Mouse (Mus musculus) left cerebral cortex, postnatal 36 days (tissue): ENCODE data around the gene Lif. TPM values are rescaled to one million over a fixed set of nuclear protein-coding genes. Genes with fewer than 3 reads are reported as not detected.

Experiments
- DNase-seq, 2 experiments: peaks; one replicate each; pipeline ENCODE4 v3.0.0; 2021 to 2022; ENCODE audit warnings: low spot score in 2 of 2, mixed read lengths in 1 of 2
- intact Hi-C: fragments of 180-260 bp; cut with DNase I; formaldehyde crosslinking; loops from one replicate; pipeline ENCODE4 v1.15.1; 2025
- total RNA-seq, 2 experiments: library from RNA; stranded (reverse); gene quantifications; 2 replicates each; pipeline ENCODE4 v1.2.3; 2021

Lif gene
- total RNA-seq, result under 1 TPM; 0.48 to 0.79 TPM

DNA sequence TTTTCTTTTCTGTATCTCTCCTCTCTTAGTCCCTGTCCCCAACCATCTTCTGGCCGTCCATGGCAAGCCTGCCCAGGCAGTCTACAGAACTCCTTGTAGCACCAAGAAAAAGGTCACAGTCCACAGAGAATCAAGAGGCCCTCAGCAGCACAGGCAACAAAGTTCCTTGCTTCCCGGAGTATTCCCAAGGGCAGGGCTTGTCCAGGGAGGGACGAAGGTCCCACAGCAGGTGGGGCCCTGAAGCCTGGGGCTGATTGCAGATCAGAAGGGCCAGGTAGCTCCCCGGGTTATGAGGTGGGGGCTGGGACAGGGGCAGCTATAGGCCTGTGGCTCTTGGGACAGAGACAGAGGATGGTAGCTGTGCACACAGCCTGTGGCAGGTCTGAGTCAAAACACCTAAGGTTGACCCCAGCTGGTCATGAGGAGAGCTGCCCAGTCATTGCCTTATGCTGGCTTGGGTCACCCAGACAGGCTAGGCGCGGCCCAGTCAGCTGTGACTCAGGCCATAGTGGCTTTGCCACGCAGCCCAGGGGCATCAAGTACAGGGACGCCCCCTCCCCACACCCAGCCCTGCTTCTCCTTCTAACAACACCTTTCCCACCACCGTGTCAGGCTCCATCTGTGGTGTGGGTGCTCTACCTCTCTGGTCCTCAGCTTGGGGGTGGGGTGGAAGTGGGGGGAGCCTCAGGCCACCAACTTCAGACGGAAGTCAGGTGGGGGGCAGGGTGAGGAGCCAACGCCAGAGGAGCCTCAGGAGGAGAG, at the start of gene Lif:
Gene Lif, plus strand, starts transcription at position 712 of the 762 bp plus-strand sequence.
- intact Hi-C loops, result loop anchor here (5.0 kb wide), 1 partner anchor 35 kb away; no protein-coding TSS in a partner anchor
- no peak for DNase-seq

DNA sequence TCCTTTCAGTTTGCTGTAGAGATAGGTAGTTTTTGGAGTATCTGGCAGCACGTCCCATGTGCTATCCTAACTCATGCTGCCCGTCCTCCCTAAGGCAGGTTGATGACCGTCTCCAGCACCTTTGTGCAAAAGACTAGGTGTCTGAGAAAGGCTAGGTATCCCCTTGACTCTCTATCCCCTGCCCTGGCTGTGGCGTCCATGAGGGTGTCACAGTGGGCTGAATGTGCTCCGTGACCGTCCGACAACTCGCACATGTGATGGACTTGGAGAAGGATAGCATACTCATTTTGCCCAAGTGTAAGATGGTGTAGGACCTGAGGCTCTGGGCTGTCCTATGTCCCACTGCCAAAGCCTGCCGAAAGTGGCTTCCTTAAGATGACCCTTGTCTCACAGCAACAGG, 49.7 kb upstream of the Lif start:
- intact Hi-C loops, result no loop called here
- DNase-seq, result no peak

DNA sequence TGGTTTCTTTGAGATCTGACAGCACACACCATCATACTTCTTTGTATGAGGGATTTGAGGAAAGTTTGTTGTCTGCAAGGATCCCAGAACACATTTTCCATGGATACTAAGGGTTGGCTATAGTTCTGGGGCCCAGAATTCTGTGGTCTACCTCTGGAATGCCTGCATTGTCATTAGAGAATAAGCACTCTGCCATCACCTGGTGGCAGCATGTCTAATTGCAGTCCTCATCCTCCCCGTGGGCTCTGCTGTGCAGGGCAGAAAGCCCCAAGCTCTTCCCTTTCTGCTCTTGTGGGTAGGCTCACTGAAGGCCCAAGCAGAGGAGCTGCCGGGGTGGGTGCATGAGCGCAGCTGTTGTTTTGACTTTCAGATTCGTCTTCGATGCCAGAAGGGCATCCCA, 47.8 kb upstream of the Lif start:
- intact Hi-C loops, result no loop called here
- DNase-seq, result no peak

DNA sequence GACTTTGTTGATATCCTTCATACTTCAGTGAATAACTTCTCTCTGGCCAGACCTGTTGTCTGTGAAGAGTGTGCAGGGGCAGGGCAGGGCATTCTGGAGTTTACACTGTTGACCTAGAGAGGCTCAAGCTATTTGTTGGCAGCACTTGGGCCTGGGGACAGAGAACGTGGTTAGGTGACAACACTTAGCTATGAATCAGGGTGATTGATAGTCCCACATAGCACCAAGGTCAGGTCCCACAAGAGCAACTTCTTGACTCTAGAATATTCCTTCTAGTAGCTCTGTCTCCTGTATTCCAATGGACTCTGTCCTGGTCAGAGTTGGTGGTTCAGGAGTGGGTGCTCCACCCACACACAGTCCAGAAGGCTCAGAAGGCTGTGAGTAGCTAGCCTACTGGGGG, 46.6 kb upstream of the Lif start:
- no peak for DNase-seq
- intact Hi-C loops, result no loop called here

DNA sequence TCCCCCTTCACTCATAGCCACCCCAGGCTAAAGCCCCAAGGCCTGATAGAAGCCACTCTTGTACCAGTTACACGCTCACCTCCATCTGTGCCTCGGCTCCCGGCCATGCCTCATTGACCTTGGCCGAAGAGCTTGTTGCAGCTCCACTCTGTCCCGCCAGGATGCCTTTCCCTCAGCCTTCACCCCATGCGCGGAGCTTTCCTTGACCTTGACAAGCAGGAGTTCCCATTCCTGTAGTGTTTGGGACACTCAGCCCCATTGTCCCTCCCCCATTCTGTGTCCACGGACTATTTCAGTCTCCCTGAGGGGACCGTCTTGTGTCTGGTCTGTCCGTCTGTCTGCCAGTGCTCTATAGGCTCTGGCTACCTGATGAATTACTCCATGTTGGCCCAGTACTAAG, 44.2 kb upstream of the Lif start:
- intact Hi-C loops, result no loop called here
- no peak for DNase-seq

DNA sequence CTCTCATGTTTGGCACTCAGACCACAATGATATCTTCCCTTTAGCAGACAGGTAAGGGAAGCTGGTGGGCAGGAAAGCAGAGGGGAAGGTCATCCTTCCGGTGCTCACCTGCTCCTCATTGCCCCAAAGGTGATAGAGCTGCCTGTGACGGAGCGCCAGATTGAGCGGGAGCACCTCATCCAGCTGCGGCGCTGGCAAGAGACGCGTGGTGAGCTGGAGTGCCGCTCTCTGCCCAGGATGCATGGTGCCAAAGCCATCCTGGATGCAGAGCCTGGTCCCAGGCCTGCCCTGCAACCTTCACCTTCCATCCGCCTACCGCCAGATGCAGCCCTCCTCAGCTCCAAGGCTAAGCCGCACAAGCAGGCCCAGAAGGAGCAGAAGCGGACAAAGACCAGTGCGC, 42.8 kb upstream of the Lif start:
- intact Hi-C loops, result no loop called here
- DNase-seq, result no peak

DNA sequence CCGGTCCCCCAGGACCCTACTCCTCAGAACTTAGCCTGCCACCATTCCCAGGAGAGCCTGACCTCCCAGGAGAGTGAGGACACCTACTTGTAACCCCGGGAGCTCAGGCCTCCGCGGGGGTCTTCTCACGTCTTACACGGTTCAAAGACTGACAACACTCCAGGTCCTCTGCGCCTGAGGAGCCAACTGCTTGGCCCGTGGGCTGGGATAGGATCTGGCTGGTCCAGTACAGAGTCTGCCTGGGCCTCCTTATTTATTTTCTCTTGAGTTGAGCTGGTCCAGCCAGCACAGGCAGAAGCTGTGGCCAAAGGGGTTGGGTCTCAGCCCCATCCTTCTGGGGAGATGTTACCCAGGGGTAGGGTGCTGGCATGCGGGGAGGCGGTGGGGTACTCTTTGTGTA, 42.3 kb upstream of the Lif start:
- intact Hi-C loops, result no loop called here
- no peak for DNase-seq

DNA sequence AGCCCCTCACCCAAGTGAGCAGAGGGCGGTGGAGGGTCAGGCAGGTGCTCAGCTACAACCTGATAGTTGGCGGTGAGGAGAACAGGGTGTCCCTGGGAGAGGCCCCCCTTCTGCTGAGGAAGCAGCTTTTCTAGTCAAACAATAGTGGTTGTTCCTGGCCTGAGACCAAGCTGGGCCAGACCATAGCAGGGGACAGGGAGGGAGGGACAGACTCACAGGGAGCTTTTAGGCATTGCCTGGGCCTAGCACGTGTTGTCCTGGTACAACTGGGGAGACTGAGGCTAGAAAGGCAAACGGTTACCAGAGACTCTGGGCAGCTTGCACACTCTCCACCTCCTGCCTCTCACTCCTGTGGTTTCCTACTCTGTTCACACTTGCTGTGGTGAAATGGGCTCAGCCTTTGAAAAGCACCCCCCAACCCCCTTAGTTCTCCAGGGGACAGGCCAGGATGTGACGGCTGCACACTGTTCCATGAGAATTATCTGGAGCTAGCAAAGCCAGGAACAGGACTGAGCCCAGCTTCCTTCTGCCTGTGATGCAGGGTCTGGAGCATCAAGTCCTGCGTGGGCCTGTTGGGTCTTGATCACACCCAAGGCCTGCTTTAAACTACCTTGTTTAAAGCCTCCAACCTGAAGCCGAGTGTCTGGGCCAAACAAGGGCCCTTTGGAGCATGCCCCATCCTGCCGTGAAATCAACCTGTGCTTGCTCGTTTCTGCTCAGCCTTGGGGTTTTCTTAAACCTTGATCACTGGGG, 40.9 kb upstream of the Lif start:
- DNase-seq, result peak; percentile 18 to 24
- intact Hi-C loops, result no loop called here

DNA sequence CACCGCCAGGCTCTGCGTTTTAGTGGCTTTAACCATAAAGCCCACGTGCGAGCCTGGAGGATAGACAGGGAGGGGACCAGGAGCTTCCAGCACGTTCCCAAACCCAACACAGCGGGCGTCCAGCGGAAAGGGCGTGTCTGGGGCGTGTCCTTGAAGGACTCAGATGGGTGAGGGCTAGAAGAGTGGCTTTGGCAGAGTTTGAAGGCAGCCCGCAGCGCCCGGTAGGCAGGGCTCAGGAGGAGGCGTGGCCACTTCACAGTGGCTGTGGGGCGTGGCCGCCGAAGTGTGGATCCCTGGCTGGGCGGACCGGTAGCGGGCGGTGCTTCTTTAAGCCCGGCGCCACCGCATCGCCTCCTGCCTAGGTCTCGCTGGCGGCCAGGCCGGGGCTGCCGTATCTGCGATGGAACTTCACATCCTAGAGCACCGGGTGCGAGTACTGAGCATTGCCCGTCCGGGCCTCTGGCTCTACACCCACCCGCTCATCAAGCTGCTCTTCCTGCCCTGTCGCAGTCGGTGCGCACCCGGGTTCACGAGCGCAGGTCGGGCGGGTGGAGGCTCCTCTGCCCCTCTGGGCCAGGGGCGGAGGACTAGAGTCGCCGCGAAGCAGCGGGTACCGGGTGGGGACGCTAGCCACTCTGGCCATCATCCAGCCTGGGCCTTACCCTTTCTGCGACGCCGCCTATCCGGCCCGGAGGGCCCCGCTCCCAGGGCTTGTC, 39.3 kb upstream of the Lif start, which contains the start of gene Castor1:
Gene Castor1, plus strand, starts transcription at position 312 of the 716 bp plus-strand sequence.
- DNase-seq, result peak; percentile 51 to 64
- intact Hi-C loops, result no loop called here

DNA sequence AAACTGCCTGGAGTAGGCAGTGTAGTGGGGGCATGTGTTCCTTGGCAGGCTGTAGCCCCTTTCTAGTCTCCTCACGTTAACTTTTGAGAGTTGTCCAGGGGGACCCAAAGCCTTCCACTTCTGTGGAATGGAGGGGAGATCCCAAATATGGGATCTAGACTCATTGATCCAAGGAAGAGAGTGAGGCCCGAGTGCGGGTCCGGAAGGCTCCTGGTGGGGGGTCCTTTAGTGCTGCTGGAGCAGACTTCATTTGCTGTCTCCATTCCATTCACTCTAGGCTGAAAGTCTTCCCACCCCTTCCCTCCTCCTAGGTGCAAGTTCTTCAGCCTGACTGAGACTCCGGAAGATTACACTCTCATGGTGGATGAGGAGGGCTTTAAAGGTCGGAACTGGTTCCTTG, 38.7 kb upstream of the Lif start:
- DNase-seq, result no peak
- intact Hi-C loops, result loop anchor here (1.0 kb wide), 1 partner anchor 83 kb away; the partner anchor contains the start of gene Rnf215

DNA sequence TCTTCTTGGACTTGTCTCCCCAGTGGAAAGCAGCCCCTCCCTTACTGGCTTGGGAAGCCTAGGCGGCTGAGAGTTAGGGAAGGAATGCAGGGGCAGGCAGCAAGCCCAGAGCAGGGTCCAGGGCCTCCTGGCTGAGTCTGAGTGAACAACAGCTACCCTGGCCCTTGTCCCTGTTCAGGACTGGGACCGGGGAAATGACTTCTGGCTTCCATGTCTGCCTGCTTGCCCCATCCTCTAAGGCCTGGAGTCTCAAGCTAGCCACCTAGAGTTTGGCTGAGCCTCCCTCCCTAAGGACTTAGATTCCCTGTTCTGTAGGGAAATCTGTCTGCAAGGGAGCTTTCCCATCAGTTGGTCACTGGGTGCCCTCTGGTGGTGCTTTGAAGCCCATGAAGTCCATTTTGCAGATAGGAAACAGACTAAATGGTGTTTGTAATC, 38.0 kb upstream of the Lif start:
- DNase-seq, result peak; percentile 67 to 75
- intact Hi-C loops, result loop anchor here (1.0 kb wide), 1 partner anchor 84 kb away; the partner anchor contains the start of gene Rnf215

DNA sequence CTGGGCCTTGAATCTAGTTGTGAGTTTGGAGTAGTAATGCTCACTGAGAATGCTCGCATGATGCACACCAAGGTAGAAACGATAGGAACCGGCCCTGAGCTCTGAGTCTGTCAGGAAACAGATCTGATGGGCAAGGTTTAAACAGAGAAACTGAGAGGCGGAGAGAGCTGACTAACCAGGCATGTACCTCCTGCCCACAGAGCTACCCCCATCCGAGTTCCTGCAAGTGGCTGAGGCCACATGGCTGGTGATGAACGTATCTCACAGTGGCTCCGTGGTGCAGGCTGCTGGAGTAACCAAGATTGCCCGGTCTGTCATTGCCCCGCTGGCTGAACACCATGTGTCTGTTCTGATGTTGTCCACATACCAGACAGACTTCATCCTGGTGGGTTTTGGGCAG, 37.4 kb upstream of the Lif start:
- intact Hi-C loops, result loop anchor here (1.0 to 5.0 kb wide), 2 partner anchors 37 to 85 kb away; partner anchors contain the start of genes Lif and Rnf215
- no peak for DNase-seq

DNA sequence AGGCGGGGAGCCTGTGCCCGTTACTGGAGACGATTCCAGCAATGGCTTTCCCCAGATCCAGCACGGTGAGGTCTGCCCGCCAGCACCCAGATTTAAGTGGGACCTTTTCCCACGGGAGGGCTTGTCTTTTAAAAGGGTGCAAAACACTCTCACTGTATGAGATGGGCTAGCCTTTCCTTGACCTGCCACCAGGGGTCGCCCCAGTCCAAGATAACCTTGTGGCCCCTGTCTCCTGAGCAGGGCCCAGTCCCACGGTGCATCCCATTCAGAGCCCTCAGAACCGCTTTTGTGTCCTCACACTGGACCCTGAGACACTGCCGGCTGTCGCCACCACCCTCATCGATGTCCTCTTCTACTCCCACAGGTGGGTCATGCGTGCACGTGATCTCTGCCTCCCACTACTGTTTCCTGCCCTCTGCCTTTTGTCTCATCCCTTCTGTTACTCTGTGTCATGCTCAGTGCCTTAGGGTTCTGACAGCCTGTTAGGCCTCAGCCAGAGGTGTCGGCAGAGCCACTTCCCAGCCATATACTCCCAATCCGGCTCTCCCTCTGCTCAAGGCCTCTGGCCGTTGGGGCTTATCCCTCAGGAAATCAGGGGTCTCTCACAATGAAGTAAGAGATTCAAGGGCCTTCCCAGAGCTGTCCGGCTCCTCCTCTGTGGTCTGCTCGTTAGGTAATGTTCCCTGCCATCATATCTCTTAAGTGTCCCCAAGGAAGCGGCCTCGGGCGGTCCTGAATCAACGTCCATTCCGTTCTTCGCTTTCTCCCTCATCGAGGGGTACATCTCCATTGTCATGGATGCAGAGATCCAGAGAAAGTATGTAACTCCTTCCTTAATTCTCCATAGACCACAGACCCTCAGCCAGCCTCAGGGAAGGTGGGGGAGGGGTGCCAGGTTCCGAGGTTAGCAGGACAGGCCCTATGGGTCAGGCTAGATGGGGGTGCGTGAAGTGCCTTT, 36.6 kb upstream of the Lif start:
- intact Hi-C loops, result loop anchor here (5.0 kb wide), 1 partner anchor 37 kb away; the partner anchor contains the start of gene Lif
- peak; percentile 33 to 52 for DNase-seq

DNA sequence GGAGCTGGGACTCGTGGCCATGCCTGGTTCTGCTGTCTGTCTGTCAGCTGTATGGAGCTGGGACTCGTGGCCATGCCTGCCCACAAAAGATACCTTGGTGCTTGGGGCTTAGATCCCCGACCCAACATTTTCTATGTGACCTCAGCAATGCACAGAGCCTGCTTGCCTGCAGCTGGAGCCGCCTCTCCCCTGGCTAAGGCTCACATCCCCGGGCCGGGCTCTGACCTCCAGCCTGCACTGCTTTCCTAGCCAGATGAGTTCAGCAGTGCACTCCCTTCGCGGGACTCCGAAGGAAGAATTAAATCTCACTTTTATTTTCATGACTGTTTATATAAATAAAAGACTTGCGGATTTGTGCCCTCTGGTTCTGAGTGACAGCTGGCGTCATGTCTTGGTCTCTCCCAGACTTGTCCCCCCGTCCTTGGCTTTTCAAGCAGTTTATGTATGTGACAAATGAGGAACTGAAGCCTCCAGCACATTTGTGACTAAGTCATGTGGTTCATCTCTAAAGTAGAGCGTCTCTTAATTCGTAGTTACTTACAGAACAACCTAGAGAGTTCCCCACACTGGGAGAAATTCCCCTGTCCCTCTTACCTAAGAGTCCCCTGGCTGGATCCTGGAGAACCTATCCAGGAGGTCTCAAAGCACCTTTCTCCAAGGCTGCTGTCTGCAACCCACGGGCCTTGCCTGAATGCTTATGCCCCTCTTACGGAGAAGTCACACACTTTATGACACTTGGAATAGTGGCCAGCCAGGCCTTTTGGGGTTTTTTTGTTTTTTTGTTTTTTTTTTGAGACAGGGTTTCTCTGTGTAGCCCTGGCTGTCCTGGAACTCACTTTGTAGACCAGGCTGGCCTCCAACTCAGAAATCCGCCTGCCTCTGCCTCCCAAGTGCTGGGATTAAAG, 35.1 kb upstream of the Lif start:
- DNase-seq, result no peak
- intact Hi-C loops, result loop anchor here (5.0 kb wide), 1 partner anchor 35 kb away; the partner anchor contains the start of gene Lif

DNA sequence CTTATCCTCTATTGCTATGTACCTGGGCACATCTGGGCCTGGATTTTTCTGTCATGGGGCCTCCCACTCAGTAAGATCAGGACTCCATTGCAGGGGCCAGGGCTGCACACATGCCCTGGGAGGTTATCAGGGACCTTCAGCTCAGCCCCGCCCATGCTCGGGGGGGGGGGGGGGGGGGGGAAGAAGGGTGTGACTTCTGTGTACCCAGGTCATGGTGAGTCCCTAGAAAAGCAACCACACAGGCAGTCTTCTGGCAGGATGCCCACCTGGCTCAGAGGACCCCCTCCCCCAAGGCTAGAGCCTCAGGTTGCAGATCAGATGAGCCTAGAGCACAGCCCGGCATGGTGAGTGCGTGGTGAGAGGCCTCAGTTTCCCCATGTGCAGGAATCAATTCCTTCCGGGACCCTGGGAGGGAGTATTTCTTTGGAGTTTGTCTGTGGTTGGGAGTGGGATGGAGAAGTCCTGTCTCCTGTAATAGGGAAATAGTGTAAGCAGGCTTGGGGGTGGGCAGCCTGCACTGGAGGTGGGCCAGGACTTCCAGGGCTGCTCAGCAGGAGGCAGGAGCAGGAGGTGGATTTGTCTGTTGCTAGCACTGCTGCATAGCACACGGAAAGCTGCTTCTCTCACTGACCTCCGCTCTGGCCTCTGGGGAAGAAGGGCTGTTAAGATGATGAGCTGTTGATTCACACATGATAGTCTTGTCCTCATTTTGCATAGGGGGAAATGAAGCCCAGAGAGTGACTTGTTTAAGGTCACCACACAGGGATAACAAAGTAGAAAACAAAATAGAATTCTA, 33.8 kb upstream of the Lif start:
- intact Hi-C loops, result loop anchor here (5.0 kb wide), 1 partner anchor 34 kb away; the partner anchor contains the start of gene Lif
- DNase-seq, result no peak

DNA sequence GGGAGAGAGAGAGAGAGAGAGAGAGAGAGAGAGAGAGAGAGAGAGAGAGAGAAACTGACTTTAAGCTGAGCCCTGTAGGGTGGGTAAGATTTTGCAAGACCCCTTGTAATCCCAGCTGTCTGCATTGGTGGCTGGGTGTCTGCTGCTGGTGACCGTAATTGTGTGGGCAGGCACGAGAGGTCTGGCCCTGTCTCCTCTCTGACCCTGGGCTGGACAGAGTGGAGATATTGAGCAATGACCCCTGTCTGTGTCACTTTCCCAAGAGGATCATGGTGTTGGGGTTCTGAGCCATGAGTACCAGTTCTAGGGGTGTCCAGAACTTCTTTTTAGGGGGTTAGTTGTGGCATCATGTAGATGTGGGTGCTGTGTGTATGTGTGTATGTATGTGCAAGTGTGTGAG, 33.1 kb upstream of the Lif start:
- no peak for DNase-seq
- intact Hi-C loops, result loop anchor here (5.0 kb wide), 1 partner anchor 33 kb away; the partner anchor contains the start of gene Lif
